In genomic region chr5:140606386-140606785, GRCm38 (mm10) we compare ENCODE assay signal across 8 mouse cellular contexts. TPM values are rescaled to one million over a fixed set of nuclear protein-coding genes. Genes with fewer than 3 reads are reported as not detected.
A peak's percentile ranks its signal among the peaks of the same experiment; 100 is the strongest.
DNase-seq lines count a peak whose midpoint lies in the region; ATAC-seq and TF ChIP-seq lines count a peak whose summit lies in the region.

No protein-coding gene starts in this region.

- WGBS in heart, embryonic 14.5 days, result 0% methylated on average over 23 of the region's 23 CpGs
- 2% methylated on average over 23 of the region's 23 CpGs for WGBS in limb, embryonic 14.5 days
- 2% methylated on average over 23 of the region's 23 CpGs for WGBS in stomach, embryonic 14.5 days

- H3K4me1 ChIP-seq in heart, embryonic 14.5 days (ENCODE audit: control insufficient read depth in 2 of 2, insufficient read depth in 2 of 2, low read length in 2 of 2), result peaks cover 23 to 46% of the 10 kb centered on the region in 2 experiments
- peaks cover 49% of the 10 kb centered on the region for H3K4me1 ChIP-seq in limb, embryonic 14.5 days (ENCODE audit: control insufficient read depth, insufficient read depth, low read length)
- peaks cover 39% of the 10 kb centered on the region for H3K4me1 ChIP-seq in stomach, embryonic 14.5 days (ENCODE audit: control insufficient read depth, insufficient read depth, low read length)

- H3K27me3 ChIP-seq in heart, embryonic 14.5 days (ENCODE audit: control insufficient read depth, insufficient read depth, low read length), result peaks cover 57% of the 10 kb centered on the region
- peaks cover 57% of the 10 kb centered on the region for H3K27me3 ChIP-seq in limb, embryonic 14.5 days (ENCODE audit: control insufficient read depth, insufficient read depth, low read length)
- peaks cover 3% of the 10 kb centered on the region; the same call in 1 of the 2 replicates for H3K27me3 ChIP-seq in stomach, embryonic 14.5 days (ENCODE audit: control insufficient read depth, insufficient read depth, low read length)

- ATAC-seq in heart, embryonic 14.5 days (ENCODE audit: insufficient number of reproducible peaks, insufficient read depth, low FRiP score, low read depth), result no peak
- ATAC-seq in limb, embryonic 14.5 days (ENCODE audit: low FRiP score, low read depth), result 0 out of 2 replicates have a peak, but pooled peaks have one; percentile 7
- no peak for ATAC-seq in stomach, embryonic 14.5 days (ENCODE audit: insufficient number of reproducible peaks, insufficient read depth, low FRiP score, low read depth)

- no peaks in the 10 kb centered on the region for H3K9me3 ChIP-seq in heart, embryonic 14.5 days (ENCODE audit: control insufficient read depth, low read length)
- no peaks in the 10 kb centered on the region for H3K9me3 ChIP-seq in limb, embryonic 14.5 days (ENCODE audit: control insufficient read depth, low read length)
- H3K9me3 ChIP-seq in stomach, embryonic 14.5 days (ENCODE audit: control insufficient read depth, low read depth, low read length), result no peaks in the 10 kb centered on the region

- peak overlapping the region; percentile 46 to 51 for H3K4me3 ChIP-seq in heart, embryonic 14.5 days (ENCODE audit: control insufficient read depth in 1 of 2, insufficient read depth in 1 of 2, low read depth in 1 of 2, low read length in 2 of 2)
- peak overlapping the region; percentile 40 for H3K4me3 ChIP-seq in limb, embryonic 14.5 days (replicated peaks; ENCODE audit: low read length)
- peak overlapping the region; percentile 64 for H3K4me3 ChIP-seq in stomach, embryonic 14.5 days (ENCODE audit: low read depth, low read length)

- H3K27ac ChIP-seq in heart, embryonic 14.5 days (replicated peaks in 1 of 2; ENCODE audit: control insufficient read depth in 1 of 2, insufficient read depth in 1 of 2, low read depth in 2 of 2, low read length in 2 of 2), result no peak overlapping the region
- H3K27ac ChIP-seq in limb, embryonic 14.5 days (replicated peaks; ENCODE audit: low read depth, low read length), result no peak overlapping the region
- H3K27ac ChIP-seq in stomach, embryonic 14.5 days (ENCODE audit: low read length), result peak overlapping the region; percentile 96; the same call in 1 of the 2 replicates

- H3K4me2 ChIP-seq in heart, embryonic 14.5 days (ENCODE audit: low read length), result peak overlapping the region; percentile 76
- peak overlapping the region; percentile 91 for H3K4me2 ChIP-seq in limb, embryonic 14.5 days (replicated peaks; ENCODE audit: low read depth, low read length, severe bottlenecking)
- peak overlapping the region; percentile 72 for H3K4me2 ChIP-seq in stomach, embryonic 14.5 days (replicated peaks; ENCODE audit: low read depth, low read length)

- H3K36me3 ChIP-seq in heart, embryonic 14.5 days (ENCODE audit: control insufficient read depth, insufficient read depth, low read length), result no peaks in the 10 kb centered on the region
- H3K36me3 ChIP-seq in limb, embryonic 14.5 days (ENCODE audit: control insufficient read depth, insufficient read depth, low read length), result no peaks in the 10 kb centered on the region
- no peaks in the 10 kb centered on the region for H3K36me3 ChIP-seq in stomach, embryonic 14.5 days (ENCODE audit: control insufficient read depth, insufficient read depth, low read length)

- TF ChIP-seq POLR2A in limb, embryonic 14.5 days (IDR thresholded peaks at IDR 0.05; ENCODE audit: borderline replicate concordance, extremely low read depth, insufficient read depth, insufficient read length), result no peak

- H3K9ac ChIP-seq in heart, embryonic 14.5 days (ENCODE audit: low read length), result no peak overlapping the region
- H3K9ac ChIP-seq in limb, embryonic 14.5 days (ENCODE audit: low read depth, low read length, severe bottlenecking), result peak overlapping the region; percentile 31; the same call in 1 of the 2 replicates
- 0 out of 2 replicates have a peak overlapping the region, but pooled peaks have one; percentile 0 for H3K9ac ChIP-seq in stomach, embryonic 14.5 days (replicated peaks; ENCODE audit: low read depth, low read length)

- intact Hi-C loops in left cerebral cortex, postnatal 14 days (cut with DNase I), result loop anchor here (5.0 kb wide), 1 partner anchor 39 kb away; the partner anchor contains the start of gene Grifin

- peak; percentile 45 to 46 for DNase-seq in spleen, postnatal 36 days (ENCODE audit: low spot score in 2 of 2)
- no peak for DNase-seq in spleen, adult 12 weeks (ENCODE audit: low spot score)
- DNase-seq in limb, embryonic 14.5 days (ENCODE audit: low spot score), result peak; percentile 43
- DNase-seq in left cerebral cortex, postnatal 14 days (ENCODE audit: low spot score in 2 of 2), result no peak
- DNase-seq in thymus, postnatal 25 days, result no peak
- DNase-seq in ovary, adult 18-20 months (ENCODE audit: low spot score), result no peak

RNA-seq across cellular contexts. Expression of gene Lfng, which starts 0.7 kb away (rescaled TPM):
- polyA plus RNA-seq in heart, embryonic 14.5 days (2014; fragmentation: Nextera tagmentation; extraction: Ambion mirVana), result 3.8 and 6.4 TPM in 2 replicates
- 38.9 and 48.2 TPM in 2 replicates for polyA plus RNA-seq in limb, embryonic 14.5 days (2012; rRNA removed)
- 19.2 and 21.4 TPM in 2 replicates for polyA plus RNA-seq in limb, embryonic 14.5 days (2014; fragmentation: Nextera tagmentation; extraction: Ambion mirVana)
- polyA plus RNA-seq in stomach, embryonic 14.5 days (2014; fragmentation: Nextera tagmentation; extraction: Ambion mirVana), result 22.4 and 25.8 TPM in 2 replicates
- 10 to 100 TPM; 18.8 to 28.4 TPM for total RNA-seq in left cerebral cortex, postnatal 14 days (2021)

RNA-seq across cellular contexts. Expression of gene Grifin, which starts 41.5 kb away (rescaled TPM):
- polyA plus RNA-seq in heart, embryonic 14.5 days (2014; fragmentation: Nextera tagmentation; extraction: Ambion mirVana), result not detected in 2 replicates
- 0.18 and 0.19 TPM in 2 replicates for polyA plus RNA-seq in limb, embryonic 14.5 days (2012; rRNA removed)
- not detected in 2 replicates for polyA plus RNA-seq in limb, embryonic 14.5 days (2014; fragmentation: Nextera tagmentation; extraction: Ambion mirVana)
- polyA plus RNA-seq in stomach, embryonic 14.5 days (2014; fragmentation: Nextera tagmentation; extraction: Ambion mirVana), result 0.74 TPM in 1 of 2 replicates, not detected in the other
- total RNA-seq in left cerebral cortex, postnatal 14 days (2021), result not detected

RNA-seq across cellular contexts. Expression of gene Ttyh3, which starts 42.4 kb away (rescaled TPM):
- 32.8 and 35.7 TPM in 2 replicates for polyA plus RNA-seq in heart, embryonic 14.5 days (2014; fragmentation: Nextera tagmentation; extraction: Ambion mirVana)
- 118 and 180 TPM in 2 replicates for polyA plus RNA-seq in limb, embryonic 14.5 days (2012; rRNA removed)
- polyA plus RNA-seq in limb, embryonic 14.5 days (2014; fragmentation: Nextera tagmentation; extraction: Ambion mirVana), result 57.5 and 66.3 TPM in 2 replicates
- polyA plus RNA-seq in stomach, embryonic 14.5 days (2014; fragmentation: Nextera tagmentation; extraction: Ambion mirVana), result 41.9 and 43.1 TPM in 2 replicates
- 100 to 1,000 TPM; 342 to 349 TPM for total RNA-seq in left cerebral cortex, postnatal 14 days (2021)

Comparison
In these comparisons a context has a peak if more than half of its experiments do, and no peak if none do; other contexts are left out.
1. DNase-seq: peak in spleen, postnatal 36 days (2 of 2) and limb, embryonic 14.5 days (single experiment); none in spleen, adult 12 weeks (single experiment), left cerebral cortex, postnatal 14 days (0 of 2), thymus, postnatal 25 days (single experiment) and ovary, adult 18-20 months (single experiment).
2. Peak in every context shown above with its lines, with median percentiles within 50 percentile points of each other: H3K4me2 ChIP-seq and H3K4me3 ChIP-seq.